Mouse (Mus musculus) adrenal gland, adult 18-20 months (tissue): ENCODE data around the gene Tcf15. TPM values are rescaled to one million over a fixed set of nuclear protein-coding genes. Genes with fewer than 3 reads are reported as not detected.

ENCODE experiments used
- total RNA-seq, 2 experiments: library from RNA; stranded (reverse); gene quantifications; 1 replicate in 1 of 2; 2 replicates in 1 of 2; pipeline ENCODE4 v1.2.3; 2021

Gene Tcf15
- total RNA-seq, 2 experiments from 2014 or later, result 1.9 to 4.3 TPM

Other genes starting within 250 kb of the Tcf15 start
- gene Angpt4, start 232.4 kb upstream of the Tcf15 start, total RNA-seq, result 1 to 10 TPM in 1 of 2 experiments, under 1 TPM in 1; 0.36 to 1.2 TPM
- 10 to 100 TPM in 1 of 2 experiments, 1 to 10 TPM in 1; 6.6 to 10.3 TPM for gene Fam110a, start 163.3 kb upstream of the Tcf15 start, total RNA-seq
- gene Slc52a3, start 147.1 kb upstream of the Tcf15 start, total RNA-seq, result 1 to 10 TPM; 3.9 to 5.6 TPM
- gene Scrt2, start 62.0 kb upstream of the Tcf15 start, total RNA-seq, result under 1 TPM; 0.36 to 0.58 TPM
- gene Srxn1, start 38.0 kb upstream of the Tcf15 start, total RNA-seq, result 100 to 1,000 TPM; 547 to 673 TPM
- 10 to 100 TPM; 88.2 to 98.6 TPM for gene Csnk2a1, start 83.3 kb downstream of the Tcf15 start, total RNA-seq
- gene Tbc1d20, start 150.3 kb downstream of the Tcf15 start, total RNA-seq, result 100 to 1,000 TPM; 144 to 147 TPM
- gene Rbck1, start 189.1 kb downstream of the Tcf15 start, total RNA-seq, result 100 to 1,000 TPM in 1 of 2 experiments, 10 to 100 TPM in 1; 97.4 to 112 TPM
- 10 to 100 TPM in 1 of 2 experiments, 1 to 10 TPM in 1; 4.9 to 12.4 TPM for gene Trib3, start 200.5 kb downstream of the Tcf15 start, total RNA-seq
- 1 to 10 TPM; 5.8 to 6.7 TPM for gene Nrsn2, start 233.1 kb downstream of the Tcf15 start, total RNA-seq